Mouse (Mus musculus): Measurements from ENCODE around the gene Rtp3. TPM values are rescaled to one million over a fixed set of nuclear protein-coding genes. Genes with fewer than 3 reads are reported as not detected.

Gene Rtp3
- polyA plus RNA-seq, 1 experiment from 2014 or later = not detected

- H3K9ac ChIP-seq = no peak overlapping the region
- H3K27ac ChIP-seq = no peak overlapping the region
- 88% methylated on average over 2 of the region's 2 CpGs for WGBS
- no peaks in the 10 kb centered on the region for H3K4me1 ChIP-seq
- H3K4me2 ChIP-seq = no peak overlapping the region
- no peak overlapping the region for H3K4me3 ChIP-seq
- no peaks in the 10 kb centered on the region for H3K36me3 ChIP-seq (ENCODE audit: poor library complexity, severe bottlenecking)
- no peaks in the 10 kb centered on the region for H3K27me3 ChIP-seq
- no peaks in the 10 kb centered on the region for H3K9me3 ChIP-seq (replicated peaks)
- no peak for ATAC-seq
Measured at GRCm38 (mm10) chr9:110999056-110999455, 8.7 kb upstream of the Rtp3 start.

- Histone ChIP-seq H3K9ac (no peak overlapping the region), H3K27me3 (no peaks in the 10 kb centered on the region), H3K4me2 (no peak overlapping the region), H3K27ac (no peak overlapping the region), H3K36me3 (ENCODE audit: poor library complexity, severe bottlenecking) (no peaks in the 10 kb centered on the region), H3K4me1 (no peaks in the 10 kb centered on the region), H3K9me3 (replicated peaks) (no peaks in the 10 kb centered on the region), H3K4me3 (no peak overlapping the region)
- ATAC-seq = no peak
- WGBS = 5% methylated on average over 5 of the region's 5 CpGs
Measured at GRCm38 (mm10) chr9:110997245-110997644, 6.9 kb upstream of the Rtp3 start.

GRCm38 (mm10) chr9:110994716-110995172 lies 4.4 kb upstream of the Rtp3 start:
- Histone ChIP-seq H3K4me2 (peak overlapping the region; percentile 56), H3K4me1 (no peaks in the 10 kb centered on the region), H3K27me3 (no peaks in the 10 kb centered on the region), H3K4me3 (peak overlapping the region; percentile 46), H3K27ac (peak overlapping the region; percentile 40), H3K9ac (peak overlapping the region; percentile 47; the same call in 1 of the 2 replicates), H3K36me3 (ENCODE audit: poor library complexity, severe bottlenecking) (no peaks in the 10 kb centered on the region), H3K9me3 (replicated peaks) (no peaks in the 10 kb centered on the region)
- 11% methylated on average over 13 of the region's 13 CpGs for WGBS
- ATAC-seq = peak; percentile 95

- ATAC-seq = no peak
- Histone ChIP-seq H3K4me1 (no peaks in the 10 kb centered on the region), H3K9ac (no peak overlapping the region), H3K4me2 (no peak overlapping the region), H3K27ac (no peak overlapping the region), H3K4me3 (no peak overlapping the region), H3K27me3 (no peaks in the 10 kb centered on the region), H3K9me3 (replicated peaks) (no peaks in the 10 kb centered on the region), H3K36me3 (ENCODE audit: poor library complexity, severe bottlenecking) (no peaks in the 10 kb centered on the region)
- 51% methylated on average over 3 of the region's 3 CpGs for WGBS
Measured at GRCm38 (mm10) chr9:110993281-110993709, 2.9 kb upstream of the Rtp3 start.

GRCm38 (mm10) chr9:110989543-110989942 lies 840 bp downstream of the Rtp3 start:
- no peaks in the 10 kb centered on the region for H3K9me3 ChIP-seq (replicated peaks)
- no peaks in the 10 kb centered on the region for H3K36me3 ChIP-seq (ENCODE audit: poor library complexity, severe bottlenecking)
- no peak for ATAC-seq
- H3K4me3 ChIP-seq = no peak overlapping the region
- H3K27ac ChIP-seq = no peak overlapping the region
- H3K4me1 ChIP-seq = no peaks in the 10 kb centered on the region
- no peak overlapping the region for H3K4me2 ChIP-seq
- no peak overlapping the region for H3K9ac ChIP-seq
- H3K27me3 ChIP-seq = no peaks in the 10 kb centered on the region
- 95% methylated on average over 2 of the region's 2 CpGs for WGBS

GRCm38 (mm10) chr9:110989141-110989540 lies 1.2 kb downstream of the Rtp3 start:
- no peak for ATAC-seq
- no peaks in the 10 kb centered on the region for H3K36me3 ChIP-seq (ENCODE audit: poor library complexity, severe bottlenecking)
- H3K4me3 ChIP-seq = no peak overlapping the region
- no peak overlapping the region for H3K27ac ChIP-seq
- no peak overlapping the region for H3K4me2 ChIP-seq
- no peaks in the 10 kb centered on the region for H3K4me1 ChIP-seq
- no peak overlapping the region for H3K9ac ChIP-seq
- H3K9me3 ChIP-seq (replicated peaks) = no peaks in the 10 kb centered on the region
- 66% methylated on average over 4 of the region's 4 CpGs for WGBS
- H3K27me3 ChIP-seq = no peaks in the 10 kb centered on the region

- Histone ChIP-seq H3K4me1 (no peaks in the 10 kb centered on the region), H3K36me3 (ENCODE audit: poor library complexity, severe bottlenecking) (no peaks in the 10 kb centered on the region), H3K4me3 (no peak overlapping the region), H3K4me2 (no peak overlapping the region), H3K9ac (no peak overlapping the region), H3K27me3 (no peaks in the 10 kb centered on the region), H3K27ac (no peak overlapping the region), H3K9me3 (replicated peaks) (no peaks in the 10 kb centered on the region)
- WGBS = 87% methylated on average over 3 of the region's 3 CpGs
- no peak for ATAC-seq
Measured at GRCm38 (mm10) chr9:110988078-110988477, 2.3 kb downstream of the Rtp3 start.

GRCm38 (mm10) chr9:110987331-110987730 lies 3.1 kb downstream of the Rtp3 start:
- no peaks in the 10 kb centered on the region for H3K36me3 ChIP-seq (ENCODE audit: poor library complexity, severe bottlenecking)
- no peaks in the 10 kb centered on the region for H3K4me1 ChIP-seq
- no peaks in the 10 kb centered on the region for H3K27me3 ChIP-seq
- no peaks in the 10 kb centered on the region for H3K9me3 ChIP-seq (replicated peaks)
- ATAC-seq = no peak
- H3K9ac ChIP-seq = no peak overlapping the region
- no peak overlapping the region for H3K27ac ChIP-seq
- 76% methylated on average over 4 of the region's 4 CpGs for WGBS
- no peak overlapping the region for H3K4me3 ChIP-seq
- no peak overlapping the region for H3K4me2 ChIP-seq

- no peak for ATAC-seq
- Histone ChIP-seq H3K4me1 (no peaks in the 10 kb centered on the region), H3K9ac (no peak overlapping the region), H3K27me3 (no peaks in the 10 kb centered on the region), H3K27ac (no peak overlapping the region), H3K36me3 (ENCODE audit: poor library complexity, severe bottlenecking) (no peaks in the 10 kb centered on the region), H3K4me3 (no peak overlapping the region), H3K4me2 (no peak overlapping the region), H3K9me3 (replicated peaks) (no peaks in the 10 kb centered on the region)
- WGBS = 89% methylated on average over 8 of the region's 8 CpGs
Measured at GRCm38 (mm10) chr9:110985951-110986350, 4.4 kb downstream of the Rtp3 start.

GRCm38 (mm10) chr9:110985541-110985940 lies 4.8 kb downstream of the Rtp3 start:
- no peaks in the 10 kb centered on the region for H3K4me1 ChIP-seq
- 92% methylated on average over 5 of the region's 5 CpGs for WGBS
- no peaks in the 10 kb centered on the region for H3K27me3 ChIP-seq
- no peak overlapping the region for H3K4me3 ChIP-seq
- no peak overlapping the region for H3K4me2 ChIP-seq
- H3K27ac ChIP-seq = no peak overlapping the region
- no peaks in the 10 kb centered on the region for H3K36me3 ChIP-seq (ENCODE audit: poor library complexity, severe bottlenecking)
- no peak overlapping the region for H3K9ac ChIP-seq
- H3K9me3 ChIP-seq (replicated peaks) = no peaks in the 10 kb centered on the region
- no peak for ATAC-seq

- Histone ChIP-seq H3K9ac (no peak overlapping the region), H3K27ac (no peak overlapping the region), H3K4me3 (no peak overlapping the region), H3K27me3 (no peaks in the 10 kb centered on the region), H3K4me1 (no peaks in the 10 kb centered on the region), H3K4me2 (no peak overlapping the region), H3K36me3 (ENCODE audit: poor library complexity, severe bottlenecking) (no peaks in the 10 kb centered on the region), H3K9me3 (replicated peaks) (no peaks in the 10 kb centered on the region)
- WGBS = 92% methylated on average over 9 of the region's 9 CpGs
- ATAC-seq = no peak
Measured at GRCm38 (mm10) chr9:110984096-110984495, 6.3 kb downstream of the Rtp3 start.

- Histone ChIP-seq H3K4me1 (no peaks in the 10 kb centered on the region), H3K27ac (no peak overlapping the region), H3K27me3 (no peaks in the 10 kb centered on the region), H3K36me3 (ENCODE audit: poor library complexity, severe bottlenecking) (no peaks in the 10 kb centered on the region), H3K4me3 (no peak overlapping the region), H3K9ac (no peak overlapping the region), H3K9me3 (replicated peaks) (no peaks in the 10 kb centered on the region), H3K4me2 (no peak overlapping the region)
- WGBS = 67% methylated on average over 4 of the region's 4 CpGs
- no peak for ATAC-seq
Measured at GRCm38 (mm10) chr9:110982351-110982750, 8.0 kb downstream of the Rtp3 start.

GRCm38 (mm10) chr9:110979411-110979810 lies 11.0 kb downstream of the Rtp3 start:
- ATAC-seq = no peak
- 96% methylated on average over 11 of the region's 11 CpGs for WGBS
- no peak overlapping the region for H3K27ac ChIP-seq
- no peaks in the 10 kb centered on the region for H3K9me3 ChIP-seq (replicated peaks)
- H3K9ac ChIP-seq = no peak overlapping the region
- H3K4me3 ChIP-seq = no peak overlapping the region
- H3K27me3 ChIP-seq = no peaks in the 10 kb centered on the region
- H3K4me2 ChIP-seq = no peak overlapping the region
- no peaks in the 10 kb centered on the region for H3K4me1 ChIP-seq
- H3K36me3 ChIP-seq (ENCODE audit: poor library complexity, severe bottlenecking) = no peaks in the 10 kb centered on the region

Measured in forebrain, embryonic 13.5 days (tissue).